Mouse (Mus musculus): ENCODE measurements around the gene Slc8a2.

Gene Slc8a2

GRCm38 (mm10) chr7:16125829-16126228 is 3.8 kb upstream of the Slc8a2 start:
- no peak for DNase-seq (ENCODE audit: low read depth)

GRCm38 (mm10) chr7:16128344-16128743 is 1.3 kb upstream of the Slc8a2 start:
- DNase-seq (ENCODE audit: low read depth) = no peak

- no peak for DNase-seq (ENCODE audit: low read depth)
Observed at GRCm38 (mm10) chr7:16128899-16129298, 727 bp upstream of the Slc8a2 start.

- DNase-seq (ENCODE audit: low read depth) = no peak
Observed at GRCm38 (mm10) chr7:16129846-16130691, 443 bp downstream of the Slc8a2 start.

- no peak for DNase-seq (ENCODE audit: low read depth)
Observed at GRCm38 (mm10) chr7:16130956-16131634, 1.5 kb downstream of the Slc8a2 start.

- DNase-seq (ENCODE audit: low read depth) = no peak
Observed at GRCm38 (mm10) chr7:16132161-16132581, 2.5 kb downstream of the Slc8a2 start.

- DNase-seq (ENCODE audit: low read depth) = no peak
Observed at GRCm38 (mm10) chr7:16132926-16133325, 3.3 kb downstream of the Slc8a2 start.

- no peak for DNase-seq (ENCODE audit: low read depth)
Observed at GRCm38 (mm10) chr7:16133691-16134090, 4.1 kb downstream of the Slc8a2 start.

GRCm38 (mm10) chr7:16134951-16135392 is 5.3 kb downstream of the Slc8a2 start:
- DNase-seq (ENCODE audit: low read depth) = no peak

- DNase-seq (ENCODE audit: low read depth) = no peak
Observed at GRCm38 (mm10) chr7:16146489-16147410, 17.1 kb downstream of the Slc8a2 start.

- DNase-seq (ENCODE audit: low read depth) = no peak
Observed at GRCm38 (mm10) chr7:16147643-16148042, 18.0 kb downstream of the Slc8a2 start.

- no peak for DNase-seq (ENCODE audit: low read depth)
Observed at GRCm38 (mm10) chr7:16149241-16149640, 19.6 kb downstream of the Slc8a2 start.

- DNase-seq (ENCODE audit: low read depth) = no peak
Observed at GRCm38 (mm10) chr7:16150191-16151145, 20.8 kb downstream of the Slc8a2 start.

GRCm38 (mm10) chr7:16153522-16153921 is 23.9 kb downstream of the Slc8a2 start:
- no peak for DNase-seq (ENCODE audit: low read depth)

- DNase-seq (ENCODE audit: low read depth) = no peak
Observed at GRCm38 (mm10) chr7:16155132-16155872, 25.7 kb downstream of the Slc8a2 start.

GRCm38 (mm10) chr7:16156105-16156714 is 26.6 kb downstream of the Slc8a2 start:
- DNase-seq (ENCODE audit: low read depth) = no peak

GRCm38 (mm10) chr7:16158735-16159134 is 29.1 kb downstream of the Slc8a2 start:
- no peak for DNase-seq (ENCODE audit: low read depth)

- no peak for DNase-seq (ENCODE audit: low read depth)
Observed at GRCm38 (mm10) chr7:16160702-16161101, 31.1 kb downstream of the Slc8a2 start.

- no peak for DNase-seq (ENCODE audit: low read depth)
Observed at GRCm38 (mm10) chr7:16161302-16161701, 31.7 kb downstream of the Slc8a2 start.

- DNase-seq (ENCODE audit: low read depth) = no peak
Observed at GRCm38 (mm10) chr7:16162036-16162435, 32.4 kb downstream of the Slc8a2 start.
